Mouse (Mus musculus) brain, embryonic 18.5 days (tissue): ENCODE measurements around the gene Kifap3.

ENCODE experiments used
- DNase-seq: peaks from one replicate; pipeline ENCODE4 v3.0.0-alpha.2; 2012; ENCODE audit warnings: low read depth, low spot score

The Kifap3 gene

DNA sequence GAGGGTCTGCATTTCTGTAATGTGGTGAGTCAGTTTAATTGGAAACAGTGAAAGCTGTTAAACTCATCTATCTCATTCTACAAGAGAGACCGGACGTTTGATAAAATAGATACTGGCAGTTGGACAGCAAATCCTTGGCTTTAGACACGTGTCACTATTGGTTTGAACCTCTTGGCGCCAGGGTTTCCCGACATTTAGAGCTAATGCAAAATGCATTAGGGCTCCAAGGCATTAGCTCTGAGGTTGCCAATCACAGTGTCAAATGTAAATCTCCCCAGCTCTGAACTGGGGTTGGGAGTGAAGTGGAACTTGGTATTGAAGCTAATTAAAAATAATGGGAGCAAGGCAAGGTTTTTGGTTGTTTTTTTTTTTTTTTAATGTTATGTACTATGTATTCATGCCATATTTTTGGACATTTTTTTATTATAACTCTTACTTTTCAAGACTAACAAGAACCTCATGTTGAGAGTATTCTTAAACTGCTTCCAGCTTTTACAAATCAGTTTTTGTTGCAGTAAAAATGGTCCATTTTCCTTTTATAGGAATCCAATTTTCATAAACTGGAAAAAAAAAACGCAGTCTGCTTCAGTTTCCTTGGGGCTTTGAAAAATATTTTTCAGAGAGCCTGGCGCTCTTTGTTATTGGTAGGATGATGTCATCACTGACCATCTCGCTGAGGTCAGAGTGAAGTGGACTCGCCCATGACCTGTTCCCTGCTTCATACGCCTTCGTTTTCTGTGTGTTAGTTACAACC lies 114.6 kb downstream of the Kifap3 start:
- DNase-seq = no peak

- DNase-seq = no peak
These were observed 118.9 kb downstream of the Kifap3 start for GRCm38 (mm10) chr1:163898291-163898764.

- no peak for DNase-seq
These were observed 120.2 kb downstream of the Kifap3 start for GRCm38 (mm10) chr1:163899575-163899974.

GRCm38 (mm10) chr1:163900168-163900567 lies 120.8 kb downstream of the Kifap3 start:
- no peak for DNase-seq

DNA sequence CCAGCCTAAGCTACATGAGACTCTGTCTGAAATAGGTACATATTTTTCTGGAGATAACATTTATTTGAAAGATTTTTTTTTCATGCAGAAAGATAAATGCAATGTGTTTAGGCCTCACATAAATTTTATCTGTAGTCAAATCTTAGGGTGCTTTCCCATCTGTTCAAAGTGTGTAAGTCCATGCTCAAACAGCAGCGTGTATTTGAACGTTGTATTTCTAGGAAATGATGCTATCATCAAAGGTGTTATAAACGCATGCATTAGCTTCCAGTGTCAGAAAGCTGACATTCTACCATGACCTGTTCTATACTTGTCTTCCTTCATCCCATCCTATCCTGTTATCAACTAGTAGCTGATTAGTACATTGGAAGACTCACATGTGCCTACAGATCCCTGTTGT lies 124.0 kb downstream of the Kifap3 start:
- no peak for DNase-seq

GRCm38 (mm10) chr1:163907007-163907811 lies 127.8 kb downstream of the Kifap3 start:
- DNase-seq = no peak

DNA sequence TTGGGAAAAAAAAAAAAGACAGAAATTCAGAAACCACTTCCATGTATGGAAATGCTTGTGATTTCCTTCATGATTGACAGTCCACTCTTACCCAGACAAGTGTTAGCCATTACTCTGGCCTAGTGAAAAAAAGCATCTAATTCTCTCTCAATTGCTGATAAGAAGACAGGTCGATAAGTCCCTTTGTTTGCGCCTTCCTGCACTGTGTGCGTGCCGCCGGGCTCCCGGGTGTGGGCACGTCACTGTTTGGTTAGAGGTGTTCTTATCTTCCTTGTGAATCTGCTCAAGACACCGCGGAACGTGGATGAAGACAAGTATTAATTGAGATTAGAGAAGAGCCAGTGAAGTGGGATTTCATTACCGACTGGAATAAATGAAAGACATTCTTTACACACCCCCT lies 129.0 kb downstream of the Kifap3 start:
- no peak for DNase-seq

DNA sequence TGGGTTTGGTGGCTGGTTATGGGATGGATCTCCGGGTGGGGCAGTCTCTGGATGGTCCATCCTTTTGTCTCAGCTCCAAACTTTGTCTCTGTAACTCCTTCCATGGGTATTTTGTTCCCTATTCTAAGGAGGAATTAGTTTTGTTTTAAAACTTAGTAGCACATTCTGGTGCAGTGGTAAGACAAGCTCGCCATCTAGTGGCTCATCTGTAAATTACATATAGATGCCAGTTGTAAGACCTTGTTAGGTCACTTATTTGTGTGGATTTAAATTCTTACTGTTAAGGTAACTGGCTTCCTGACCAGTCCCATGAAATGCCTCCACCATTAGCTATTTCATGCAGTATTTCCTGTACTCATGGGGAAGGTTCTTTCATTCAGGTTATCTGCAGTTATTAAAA lies 131.0 kb downstream of the Kifap3 start:
- DNase-seq = peak; percentile 24

DNA sequence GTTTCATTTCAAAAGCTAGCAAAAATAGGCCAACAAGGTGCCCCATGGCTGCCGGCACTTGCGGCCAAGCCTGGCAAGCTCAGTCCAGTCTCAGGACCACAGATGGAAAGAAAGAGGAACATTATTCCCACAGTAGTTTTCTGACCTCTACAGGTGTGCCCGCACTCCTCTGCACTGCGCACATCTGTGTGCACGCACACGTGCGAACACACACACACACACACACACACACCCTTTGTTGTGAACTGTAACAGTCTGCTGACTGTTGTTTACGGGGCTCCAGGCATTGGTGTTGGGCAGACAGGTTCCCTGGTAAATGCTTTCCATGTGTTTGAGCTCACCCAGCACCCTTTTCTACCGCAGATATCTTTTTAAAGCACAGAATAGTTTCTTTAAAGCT lies 131.4 kb downstream of the Kifap3 start:
- no peak for DNase-seq

- no peak for DNase-seq
These were observed 132.6 kb downstream of the Kifap3 start for GRCm38 (mm10) chr1:163911981-163912380.

DNA sequence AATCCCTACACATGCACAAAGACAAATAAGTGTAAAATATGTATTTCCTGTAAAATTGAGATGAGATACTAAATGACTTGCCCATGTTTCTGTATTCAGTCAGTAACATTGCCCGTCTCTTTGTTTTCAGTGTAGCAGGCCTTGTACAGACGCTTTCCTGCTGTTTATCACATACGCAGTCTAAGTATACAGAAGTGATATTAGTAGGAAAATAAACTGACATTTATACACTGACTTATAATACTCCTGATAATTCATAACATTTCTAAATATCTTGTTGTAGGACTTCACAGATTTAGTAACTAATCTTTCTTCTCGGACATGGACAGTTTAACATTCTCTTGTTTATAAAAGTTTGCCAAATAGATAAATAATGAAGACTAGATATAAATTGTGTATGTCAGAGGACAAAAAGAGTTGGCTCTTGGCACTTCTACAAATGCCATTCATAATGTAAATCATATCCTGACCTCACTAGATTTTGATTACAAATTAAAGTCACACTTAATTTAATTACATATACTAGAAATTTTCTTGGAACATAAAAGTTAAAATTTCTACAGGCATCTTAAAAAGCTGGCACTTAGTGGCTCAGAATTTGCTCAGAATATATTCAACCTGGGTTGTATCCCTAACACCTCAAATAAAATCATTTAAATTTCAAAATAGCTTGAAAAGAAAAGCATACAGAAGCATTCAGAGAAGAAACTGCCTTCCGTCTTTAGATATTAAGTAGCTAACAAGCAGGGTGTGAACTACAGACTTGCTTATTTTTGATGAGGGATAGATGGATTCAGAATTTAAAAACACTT lies 138.2 kb downstream of the Kifap3 start:
- no peak for DNase-seq

GRCm38 (mm10) chr1:163924093-163924492 lies 144.7 kb downstream of the Kifap3 start:
- no peak for DNase-seq

DNA sequence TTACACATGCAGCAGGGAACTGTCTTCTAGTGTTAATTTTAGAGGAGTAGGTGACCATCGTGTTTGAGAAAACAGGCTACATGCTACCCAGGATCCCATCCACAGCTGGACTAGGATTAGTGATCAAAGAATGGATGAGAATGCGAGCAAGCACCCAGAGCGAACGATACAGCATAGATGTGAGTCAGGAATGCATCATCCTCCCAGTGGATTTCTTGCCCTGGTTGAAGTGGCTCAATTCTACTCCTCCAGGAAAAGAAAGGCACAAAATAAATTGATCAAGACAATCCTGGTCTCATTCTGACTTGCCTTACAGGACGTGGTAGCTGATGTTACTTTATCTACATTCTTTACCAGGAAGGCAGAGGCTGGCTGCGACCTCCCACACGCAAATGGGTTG lies 149.5 kb downstream of the Kifap3 start, which contains the start of gene Scyl3:
Gene Scyl3, plus strand, starts transcription at position 255 of the 400 bp plus-strand sequence.
- DNase-seq = no peak

GRCm38 (mm10) chr1:163929636-163930457 lies 150.5 kb downstream of the Kifap3 start:
- DNase-seq = peak; percentile 87

GRCm38 (mm10) chr1:163930458-163930794 lies 151.0 kb downstream of the Kifap3 start:
- DNase-seq = no peak

DNA sequence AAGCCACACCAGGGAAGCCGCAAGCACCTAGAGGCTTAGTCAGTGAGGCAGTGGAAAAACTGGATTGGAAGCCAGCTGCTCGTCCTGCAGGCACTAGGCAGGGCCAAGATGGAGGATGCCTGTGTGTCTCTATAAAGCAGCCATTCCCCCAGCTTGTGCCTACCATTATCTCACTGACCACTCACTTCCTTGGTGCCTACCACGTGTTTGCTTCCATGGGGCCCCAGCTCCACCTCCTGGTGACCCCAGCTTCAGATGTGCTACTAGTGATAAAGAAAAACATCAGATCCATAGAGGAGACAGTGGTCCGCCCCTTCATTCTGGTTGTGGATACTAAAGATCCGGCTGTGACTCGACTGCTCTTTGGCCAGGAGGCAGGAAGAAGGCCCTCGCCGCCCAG lies 152.4 kb downstream of the Kifap3 start:
- no peak for DNase-seq

DNA sequence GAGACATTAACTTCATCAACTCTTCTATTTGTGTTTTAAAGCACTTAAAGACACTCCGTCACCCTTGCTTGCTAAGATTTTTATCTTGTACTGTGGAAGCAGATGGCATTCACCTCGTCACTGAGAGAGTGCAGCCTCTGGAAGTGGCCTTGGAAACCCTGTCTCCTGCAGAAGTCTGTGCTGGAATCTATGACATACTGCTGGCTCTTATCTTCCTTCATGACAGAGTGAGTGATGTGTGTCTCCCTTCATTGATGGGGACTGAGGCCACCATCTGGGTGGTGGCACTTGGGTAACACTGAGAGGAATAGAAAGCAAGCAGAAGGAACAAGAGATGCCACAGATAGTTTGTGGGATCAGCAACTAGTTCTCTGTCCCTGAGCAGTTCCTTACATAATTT lies 155.2 kb downstream of the Kifap3 start:
- no peak for DNase-seq

DNA sequence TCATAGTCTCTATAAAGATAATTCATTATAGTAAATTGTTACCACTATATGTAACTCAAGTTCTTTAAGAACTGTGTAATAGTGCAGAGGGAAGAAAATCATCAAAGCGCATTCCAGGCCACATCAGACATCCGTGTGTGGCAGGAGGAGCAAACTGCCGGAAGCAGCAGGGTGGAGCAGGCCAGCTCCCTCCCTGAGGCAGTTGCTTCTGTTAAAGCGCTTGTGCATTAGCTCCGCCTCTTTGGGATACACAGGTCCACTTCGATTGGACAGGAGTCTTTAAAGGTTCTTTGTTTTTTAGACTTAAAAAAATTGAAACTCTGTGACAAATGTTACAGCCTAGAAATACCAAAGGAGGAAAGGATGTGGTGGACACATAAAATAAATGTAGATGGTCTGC lies 162.7 kb downstream of the Kifap3 start:
- no peak for DNase-seq

DNA sequence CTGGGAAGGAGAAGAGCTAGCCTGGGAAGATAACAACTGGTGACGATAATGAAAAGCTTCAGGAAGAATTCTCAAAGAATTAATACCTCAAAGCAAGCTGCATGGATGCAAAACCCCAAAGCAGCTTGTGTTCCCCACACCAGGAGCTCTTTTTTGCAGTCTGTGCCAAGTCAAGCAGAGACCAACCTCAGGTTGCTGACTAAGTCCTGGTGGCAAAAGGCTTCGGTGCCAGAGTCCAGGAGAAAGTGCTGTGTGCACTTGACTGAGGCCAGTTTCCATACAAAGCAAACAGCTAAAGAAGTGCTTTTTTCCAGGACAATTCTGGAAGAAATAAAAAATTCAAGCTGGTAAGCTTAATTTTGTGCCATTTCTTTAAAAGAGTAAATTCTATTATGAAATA lies 174.0 kb downstream of the Kifap3 start:
- DNase-seq = no peak

DNA sequence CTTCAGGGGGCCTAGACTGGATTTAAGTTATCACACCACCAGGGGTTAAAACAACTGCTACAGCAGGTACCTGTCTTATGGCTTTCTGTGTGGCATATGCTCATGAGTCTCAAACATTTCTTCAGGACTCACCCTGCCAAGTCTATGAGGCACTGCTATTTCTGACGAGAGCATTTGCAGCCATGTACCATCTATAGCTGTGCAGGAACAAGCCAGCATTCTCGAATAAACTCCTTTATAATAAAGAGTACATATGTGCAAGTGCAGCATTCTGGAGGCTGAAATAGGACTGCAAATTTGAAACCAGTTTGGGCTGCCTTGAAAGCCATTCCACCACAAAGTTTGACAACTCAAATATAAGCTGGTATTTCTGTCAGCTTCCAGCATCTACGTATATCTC lies 178.7 kb downstream of the Kifap3 start:
- DNase-seq = no peak

DNA sequence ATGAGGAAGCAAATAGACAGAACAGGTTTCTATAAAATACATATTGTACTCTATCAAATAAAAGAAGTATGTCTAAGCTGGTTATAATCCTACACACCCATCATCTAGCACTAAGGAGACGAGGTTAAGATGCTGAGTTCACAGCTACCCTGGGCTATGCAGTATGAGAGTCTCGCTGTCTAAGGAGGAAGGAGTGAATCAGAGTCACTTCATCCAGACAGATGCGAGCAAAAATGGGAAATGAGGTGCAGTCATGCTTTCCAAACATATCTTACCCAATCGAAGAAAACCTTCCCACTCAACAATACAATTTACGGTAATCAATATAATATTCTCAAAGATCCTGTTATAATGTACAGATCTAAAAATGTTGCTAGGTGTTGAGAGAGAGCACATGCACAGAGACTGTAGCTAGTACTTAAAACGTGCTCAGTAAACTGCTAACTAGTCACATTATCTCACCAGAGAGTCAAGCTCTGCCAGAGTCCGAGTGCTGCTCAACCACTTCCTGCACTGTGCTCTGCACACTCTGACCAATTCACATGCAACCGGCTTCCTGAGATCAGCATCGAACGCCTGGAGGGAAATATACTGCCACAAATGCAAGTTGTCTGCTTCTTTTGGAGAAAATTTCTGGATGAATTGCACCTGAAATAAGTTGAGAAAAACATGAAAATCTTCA lies 184.8 kb downstream of the Kifap3 start:
- no peak for DNase-seq
